Mouse (Mus musculus) embryonic stem cell, embryonic (primary cell): ENCODE data around the gene Icam1.

Source experiments
- CTCF ChIA-PET, 4 experiments: fragments of 300-600 bp in 2 of 4; fragments of 350-600 bp in 2 of 4; sonication (Branson Sonifier 250); formaldehyde crosslinking; loops; one replicate each; lab custom pipeline; 2022; ENCODE audit warnings: inconsistent platforms in 2 of 4; lab: Charles Lee
- POLR2A ChIA-PET, 4 experiments: fragments of 300-600 bp in 2 of 4; fragments of 350-600 bp in 2 of 4; sonication (Branson Sonifier 250); formaldehyde crosslinking; loops; one replicate each; lab custom pipeline; 2022; ENCODE audit warnings: antibody characterized with exemption in 4 of 4, inconsistent platforms in 1 of 4; lab: Charles Lee

Gene Icam1

GRCm38 (mm10) chr9:21022726-21023125 is 6.9 kb downstream of the Icam1 start:
- ChIA-PET POLR2A (interaction anchor here in 3 of 4 experiments (0.6 to 12.3 kb wide), 18 partner anchors 6 to 275 kb away, joined by 3 to 264 read pairs (median 4); partner anchors contain the start of genes Gm38431 (in 1 of the 3), Icam1 (in 1 of the 3), Icam5 (in 1 of the 3) and Raver1 (in 1 of the 3)), CTCF (interaction anchor here in 3 of 4 experiments (0.9 to 2.0 kb wide), 3 partner anchors 8 to 22 kb away, joined by 3 to 11 read pairs (median 3); partner anchors contain the start of gene Icam5 (in 1 of the 3))

GRCm38 (mm10) chr9:21025258-21025810 is 9.5 kb downstream of the Icam1 start:
- POLR2A ChIA-PET, result interaction anchor here in 3 of 4 experiments (0.6 to 12.3 kb wide), 24 partner anchors 8 to 268 kb away, joined by 3 to 264 read pairs (median 6); partner anchors contain the start of genes Gm38431 (in 3 of the 3), Icam1 (in 3 of the 3), Raver1 (in 3 of the 3) and Mrpl4 (in 1 of the 3)
- CTCF ChIA-PET, result no interaction called here

- ChIA-PET POLR2A (interaction anchor here in 3 of 4 experiments (0.5 to 12.3 kb wide), 22 partner anchors 8 to 339 kb away, joined by 3 to 264 read pairs (median 4); partner anchors contain the start of genes Icam1 (in 3 of the 3), Gm38431 (in 2 of the 3), Mrpl4 (in 2 of the 3) and Raver1 (in 2 of the 3)), CTCF (interaction anchor here in 3 of 4 experiments (0.8 to 1.6 kb wide), 6 partner anchors 10 to 142 kb away, joined by 3 to 4 read pairs (median 3); no protein-coding TSS in a partner anchor)
Measured at GRCm38 (mm10) chr9:21026849-21027248, 11.1 kb downstream of the Icam1 start.

GRCm38 (mm10) chr9:21027774-21028290 is 12.0 kb downstream of the Icam1 start:
- POLR2A ChIA-PET, result interaction anchor here in 3 of 4 experiments (0.6 to 12.3 kb wide), 12 partner anchors 9 to 129 kb away, joined by 3 to 264 read pairs (median 5); partner anchors contain the start of genes Icam1 (in 3 of the 3), Eif3g (in 1 of the 3), Gm38431 (in 1 of the 3) and Mrpl4 (in 1 of the 3)

GRCm38 (mm10) chr9:21028560-21029110 is 12.8 kb downstream of the Icam1 start:
- CTCF ChIA-PET, result interaction anchor here (0.5 to 3.2 kb wide), 25 partner anchors 10 to 586 kb away, joined by 3 to 25 read pairs (median 4); partner anchors contain the start of genes Cdkn2d (in 1 of the 4), Eif3g (in 1 of the 4), Icam1 (in 1 of the 4) and S1pr2 (in 1 of the 4)

More at GRCm38 (mm10) chr9:21027774-21028290, 12.0 kb downstream of the Icam1 start:
- CTCF ChIA-PET, result interaction anchor here in 2 of 4 experiments (0.9 to 1.6 kb wide), 2 partner anchors 9 to 16 kb away, joined by 3 to 4 read pairs; no protein-coding TSS in a partner anchor

GRCm38 (mm10) chr9:21029291-21030054 is 13.7 kb downstream of the Icam1 start, which contains the start of gene Icam4:
Icam4 (plus strand) TSS chr9:21029373.
- POLR2A ChIA-PET, result interaction anchor here in 3 of 4 experiments (0.6 to 12.3 kb wide), 30 partner anchors 11 to 723 kb away, joined by 3 to 264 read pairs (median 4); partner anchors contain the start of genes Gm38431 (in 3 of the 3), Icam1 (in 3 of the 3), Raver1 (in 3 of the 3) and Mrpl4 (in 2 of the 3)
- CTCF ChIA-PET, result interaction anchor here (0.5 to 3.2 kb wide), 29 partner anchors 9 to 587 kb away, joined by 3 to 25 read pairs (median 4); partner anchors contain the start of genes Icam1 (in 2 of the 4), Cdkn2d (in 1 of the 4), Eif3g (in 1 of the 4) and S1pr2 (in 1 of the 4)

More at GRCm38 (mm10) chr9:21028560-21029110, 12.8 kb downstream of the Icam1 start:
- POLR2A ChIA-PET, result interaction anchor here in 3 of 4 experiments (0.6 to 12.3 kb wide), 20 partner anchors 10 to 195 kb away, joined by 3 to 264 read pairs (median 6); partner anchors contain the start of genes Icam1 (in 3 of the 3), Gm38431 (in 2 of the 3), Mrpl4 (in 2 of the 3) and Raver1 (in 2 of the 3)

GRCm38 (mm10) chr9:21030055-21030600 is 14.3 kb downstream of the Icam1 start:
- POLR2A ChIA-PET, result interaction anchor here in 3 of 4 experiments (0.6 to 12.3 kb wide), 69 partner anchors 8 to 517 kb away, joined by 3 to 264 read pairs (median 5); partner anchors contain the start of genes Gm38431 (in 3 of the 3), Icam1 (in 3 of the 3), Raver1 (in 3 of the 3) and Mrpl4 (in 2 of the 3)
- CTCF ChIA-PET, result interaction anchor here in 3 of 4 experiments (0.6 to 3.2 kb wide), 85 partner anchors 8 to 781 kb away, joined by 3 to 25 read pairs (median 4); partner anchors contain the start of genes Icam1 (in 3 of the 3), Eif3g (in 2 of the 3), Carm1 (in 1 of the 3) and Cdkn2d (in 1 of the 3)

- ChIA-PET CTCF (interaction anchor here (0.6 to 3.2 kb wide), 80 partner anchors 8 to 780 kb away, joined by 3 to 25 read pairs (median 4); partner anchors contain the start of genes Icam1 (in 3 of the 4), Eif3g (in 2 of the 4), Carm1 (in 1 of the 4) and Gm38431 (in 1 of the 4)), POLR2A (interaction anchor here in 3 of 4 experiments (0.6 to 12.3 kb wide), 73 partner anchors 9 to 693 kb away, joined by 3 to 264 read pairs (median 4); partner anchors contain the start of genes Gm38431 (in 3 of the 3), Icam1 (in 3 of the 3), Raver1 (in 3 of the 3) and Angptl6 (in 1 of the 3))
Measured at GRCm38 (mm10) chr9:21030781-21031250, 15.0 kb downstream of the Icam1 start.

- ChIA-PET CTCF (interaction anchor here (0.5 to 3.2 kb wide), 59 partner anchors 7 to 515 kb away, joined by 3 to 25 read pairs (median 5); partner anchors contain the start of genes Icam1 (in 3 of the 4), Eif3g (in 2 of the 4), Carm1 (in 1 of the 4) and Gm38431 (in 1 of the 4)), POLR2A (interaction anchor here in 3 of 4 experiments (0.7 to 12.3 kb wide), 66 partner anchors 8 to 692 kb away, joined by 3 to 264 read pairs (median 5); partner anchors contain the start of genes Gm38431 (in 3 of the 3), Icam1 (in 3 of the 3), Raver1 (in 3 of the 3) and Angptl6 (in 1 of the 3))
Measured at GRCm38 (mm10) chr9:21031251-21031895, 15.6 kb downstream of the Icam1 start.

GRCm38 (mm10) chr9:21031896-21032351 is 16.1 kb downstream of the Icam1 start, which contains the start of gene Icam5:
Icam5 (plus strand) TSS chr9:21032073.
- ChIA-PET POLR2A (interaction anchor here in 3 of 4 experiments (0.6 to 12.3 kb wide), 29 partner anchors 10 to 692 kb away, joined by 3 to 264 read pairs (median 7); partner anchors contain the start of genes Gm38431 (in 3 of the 3), Icam1 (in 3 of the 3), Raver1 (in 3 of the 3) and Angptl6 (in 1 of the 3)), CTCF (interaction anchor here in 3 of 4 experiments (0.5 to 2.4 kb wide), 12 partner anchors 10 to 478 kb away, joined by 3 to 15 read pairs (median 6); partner anchors contain the start of genes Eif3g (in 2 of the 3) and Tmed1 (in 1 of the 3))

- ChIA-PET POLR2A (interaction anchor here (0.6 to 12.3 kb wide), 21 partner anchors 10 to 390 kb away, joined by 3 to 264 read pairs (median 7); partner anchors contain the start of genes Icam1 (in 3 of the 4), Fdx1l (in 2 of the 4), Gm38431 (in 2 of the 4) and Raver1 (in 2 of the 4)), CTCF (interaction anchor here in 3 of 4 experiments (0.5 to 2.4 kb wide), 10 partner anchors 24 to 294 kb away, joined by 3 to 11 read pairs (median 4); partner anchors contain the start of gene Eif3g (in 2 of the 3))
Measured at GRCm38 (mm10) chr9:21032491-21032890, 16.7 kb downstream of the Icam1 start.

- ChIA-PET CTCF (interaction anchor here in 3 of 4 experiments (0.5 to 1.4 kb wide), 20 partner anchors 11 to 381 kb away, joined by 3 to 8 read pairs (median 4); partner anchors contain the start of genes Cdkn2d (in 2 of the 3), Eif3g (in 1 of the 3), Pin1 (in 1 of the 3) and Tyk2 (in 1 of the 3)), POLR2A (interaction anchor here (0.6 to 12.3 kb wide), 49 partner anchors 8 to 513 kb away, joined by 3 to 264 read pairs (median 4); partner anchors contain the start of genes Gm38431 (in 3 of the 4), Icam1 (in 3 of the 4), Raver1 (in 3 of the 4) and Eif3g (in 2 of the 4))
Measured at GRCm38 (mm10) chr9:21033136-21033535, 17.4 kb downstream of the Icam1 start.

- ChIA-PET POLR2A (interaction anchor here (0.7 to 7.6 kb wide), 31 partner anchors 9 to 377 kb away, joined by 3 to 55 read pairs (median 4); partner anchors contain the start of genes Gm49373 (in 3 of the 4), Icam1 (in 3 of the 4), Fdx1l (in 2 of the 4) and Gm38431 (in 2 of the 4)), CTCF (interaction anchor here in 2 of 4 experiments (0.7 to 1.4 kb wide), 7 partner anchors 19 to 279 kb away, joined by 3 to 5 read pairs (median 3); partner anchors contain the start of gene Icam1 (in 1 of the 2))
Measured at GRCm38 (mm10) chr9:21034481-21035085, 18.8 kb downstream of the Icam1 start.
